Mouse (Mus musculus) embryo, embryonic 11 days (tissue): ENCODE measurements around the gene Nr5a2.

Experiments
- DNase-seq: peaks from one replicate; pipeline ENCODE4 v3.0.0-alpha.2; 2015

Gene Nr5a2

DNA sequence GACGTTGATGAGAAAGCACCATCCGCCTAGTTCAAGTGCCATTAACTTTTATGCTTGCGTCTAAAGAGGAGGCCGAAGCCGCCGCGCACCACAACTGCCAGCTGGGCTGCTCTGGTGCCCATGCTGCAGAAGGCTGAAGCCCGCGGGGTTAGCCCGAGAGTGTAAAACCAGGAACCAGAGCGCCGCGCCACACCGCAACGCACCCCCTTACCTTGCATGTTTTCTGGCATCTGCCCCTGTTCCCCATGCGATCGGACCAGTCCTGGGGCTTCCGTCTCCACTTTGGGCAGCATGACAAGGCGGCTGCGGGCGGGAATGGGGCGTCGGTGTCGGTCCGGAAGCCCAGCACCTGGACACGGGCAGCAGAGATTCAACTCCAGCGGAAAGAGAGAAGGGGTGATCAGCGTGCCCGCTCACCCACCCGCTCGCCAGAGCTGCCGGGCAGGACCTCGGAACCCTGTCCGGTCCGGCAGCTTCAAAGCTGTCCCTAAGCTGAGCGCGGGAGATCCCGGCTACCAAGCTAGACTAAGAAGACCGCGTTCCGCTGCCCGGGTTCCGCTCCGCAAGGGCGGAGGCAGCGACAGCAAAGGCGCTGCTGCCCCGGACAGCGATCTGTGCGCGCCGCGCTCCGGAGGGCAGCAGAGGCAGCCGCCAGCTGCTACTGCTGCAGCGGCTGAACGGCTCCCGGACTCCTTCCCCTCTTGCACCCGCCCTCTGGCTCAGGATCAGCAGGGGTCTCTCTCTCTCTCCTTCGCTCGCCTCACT lies 11.6 kb downstream of the Nr5a2 start:
- DNase-seq: peak; percentile 85

DNA sequence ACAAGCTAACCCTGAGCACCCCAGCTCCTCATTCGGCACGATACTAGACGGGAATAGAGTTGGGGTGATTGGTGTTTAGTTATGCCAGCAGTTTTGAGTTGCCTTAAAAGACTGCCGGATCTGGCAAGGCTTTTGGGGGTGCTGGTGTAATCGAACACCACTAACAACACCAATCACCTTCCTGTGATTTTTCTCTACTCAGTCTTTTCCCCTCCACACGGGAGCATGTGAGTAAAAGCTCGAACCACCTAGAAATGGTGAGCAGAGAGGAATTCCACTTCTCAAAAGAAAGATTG lies 12.2 kb downstream of the Nr5a2 start:
- no peak for DNase-seq

DNA sequence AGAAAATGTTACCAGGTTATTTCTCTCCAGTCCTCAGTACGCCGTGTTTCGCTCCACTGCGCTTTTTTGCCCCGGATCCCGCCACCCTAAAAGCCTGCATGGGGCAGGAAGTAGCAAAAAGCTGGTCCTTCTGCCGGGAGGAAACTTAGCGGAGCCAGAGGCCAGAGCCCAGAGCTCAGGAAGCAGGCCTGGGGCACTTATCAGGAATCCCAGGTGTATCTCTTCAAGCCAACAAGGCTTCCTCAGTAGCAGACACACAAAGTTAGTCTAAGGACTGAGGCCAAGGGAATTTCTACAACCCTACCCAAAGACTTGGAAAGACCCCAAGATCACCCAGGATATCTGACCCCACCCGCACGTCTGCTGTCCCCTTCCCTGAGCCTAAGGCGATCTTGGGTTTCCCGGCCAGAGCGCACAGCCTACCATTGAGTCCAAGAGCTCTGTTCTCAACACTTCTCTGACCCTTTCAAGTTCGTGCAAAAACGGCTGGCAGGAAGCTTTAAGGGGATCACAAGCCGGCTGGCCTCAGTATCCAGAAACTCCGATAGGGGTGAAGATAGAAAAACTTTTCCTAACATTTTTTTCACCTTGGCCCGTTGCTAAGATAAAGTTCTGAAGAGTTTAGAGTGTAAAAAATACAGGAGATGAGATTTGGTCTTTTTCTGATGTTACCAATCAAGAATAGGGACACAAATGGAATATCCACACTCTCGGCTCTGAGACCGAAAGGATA lies 12.7 kb downstream of the Nr5a2 start:
- DNase-seq: peak; percentile 54

DNA sequence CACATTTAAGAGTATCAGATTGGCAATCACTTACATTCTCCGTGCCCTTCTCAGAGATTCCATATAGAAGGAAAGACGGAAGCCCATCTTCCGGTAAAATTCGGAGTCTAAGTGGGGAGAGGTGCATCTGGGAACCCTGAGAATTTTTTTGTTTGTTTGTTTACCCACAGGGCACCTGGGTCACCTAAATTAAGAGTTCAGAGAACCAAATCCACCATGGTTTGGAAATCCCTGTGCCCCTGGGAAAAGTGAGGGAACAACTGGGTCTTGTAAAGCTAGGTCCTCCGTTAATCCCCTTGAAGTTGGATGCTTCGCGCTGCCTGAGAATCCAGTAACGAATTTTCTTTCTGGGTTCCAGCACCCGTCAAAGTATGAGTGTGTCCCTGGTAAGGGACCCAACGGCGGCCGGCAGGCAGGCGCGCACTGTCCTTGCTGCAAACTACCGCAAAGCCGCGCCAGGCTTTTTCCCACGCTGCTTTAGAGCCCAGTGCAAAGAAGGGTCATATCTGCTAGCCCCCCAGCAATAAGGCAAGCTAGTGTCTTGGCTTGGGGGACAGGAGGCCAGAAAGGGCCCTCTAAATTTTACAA lies 13.3 kb downstream of the Nr5a2 start:
- peak; percentile 59 for DNase-seq

DNA sequence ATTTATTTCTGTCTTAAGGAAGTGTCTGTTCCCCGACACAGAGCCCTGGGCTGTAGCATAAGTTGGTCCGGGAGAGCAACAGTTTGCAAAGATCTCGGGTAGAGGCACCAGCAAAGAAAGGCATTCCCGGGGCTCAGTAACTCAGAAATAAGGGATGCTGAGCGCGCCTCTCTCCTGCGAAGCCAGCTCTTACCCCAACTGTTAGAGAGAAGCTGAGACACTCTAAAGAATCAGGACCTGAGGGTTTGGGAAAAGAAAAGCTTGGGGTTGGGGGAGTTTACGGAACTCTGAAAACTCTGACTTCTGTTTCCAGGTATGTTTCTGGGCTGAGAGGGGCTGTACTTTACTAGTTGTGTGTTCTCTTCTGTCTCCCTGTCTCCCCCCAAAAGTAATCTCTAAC lies 13.8 kb downstream of the Nr5a2 start:
- DNase-seq: peak; percentile 45

DNA sequence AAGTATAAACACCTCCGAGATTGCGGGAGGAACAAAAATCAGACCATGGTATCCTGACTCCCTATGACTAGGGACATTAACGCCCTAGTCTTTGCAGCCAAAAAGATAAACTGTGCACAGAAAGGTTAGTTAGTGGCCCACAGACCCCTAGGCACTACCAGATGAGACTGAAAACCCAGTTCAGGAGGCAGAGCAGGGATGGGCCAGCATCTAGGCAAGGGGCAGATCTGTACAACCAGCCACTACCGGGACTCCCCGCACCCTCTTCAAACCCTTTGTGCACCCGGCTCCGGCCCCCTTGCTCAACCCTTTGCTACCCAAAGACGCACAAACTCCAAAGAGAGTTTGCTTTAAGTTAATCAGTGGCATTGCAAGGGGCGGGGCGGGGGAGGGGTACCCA lies 14.4 kb downstream of the Nr5a2 start:
- DNase-seq: peak; percentile 35

DNA sequence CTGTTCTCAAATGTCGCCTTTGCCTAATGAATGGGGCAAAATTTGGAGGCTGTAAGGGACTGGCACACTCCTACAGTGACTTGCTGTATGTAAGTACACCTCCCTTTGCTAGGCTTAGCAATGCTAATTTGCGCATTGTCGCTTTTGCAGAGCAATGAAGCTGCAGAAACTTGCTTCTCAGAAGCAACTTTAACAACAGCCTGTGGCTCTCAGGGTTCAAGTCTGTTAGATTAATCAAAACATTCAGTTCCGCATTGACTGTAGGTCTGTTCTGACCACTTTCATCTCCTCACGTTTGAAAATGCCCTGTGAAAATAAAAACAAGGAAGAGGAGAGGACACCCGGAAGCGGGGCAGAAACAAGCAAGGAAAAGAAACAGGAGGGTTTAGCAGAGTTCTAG lies 14.8 kb downstream of the Nr5a2 start:
- peak; percentile 53 for DNase-seq

DNA sequence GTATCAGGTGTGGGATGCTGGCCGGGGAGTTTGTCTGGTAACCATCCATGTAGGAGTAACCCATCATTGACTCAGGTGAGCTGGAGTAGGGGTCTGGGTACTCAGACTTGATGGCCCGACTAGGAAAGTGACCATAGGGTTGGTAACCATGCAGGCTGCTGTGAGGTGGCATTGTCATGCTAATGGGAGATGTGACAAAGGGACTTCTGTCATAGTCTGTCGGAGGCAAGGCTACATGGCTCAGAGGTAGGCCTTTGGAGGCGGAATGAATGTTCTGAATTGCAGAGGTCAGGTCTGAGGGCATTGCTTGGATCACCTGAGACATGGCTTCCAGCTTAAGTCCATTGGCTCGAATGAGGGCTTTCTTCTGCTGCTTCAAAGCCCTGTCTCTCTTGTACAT lies 19.6 kb downstream of the Nr5a2 start:
- DNase-seq: no peak

DNA sequence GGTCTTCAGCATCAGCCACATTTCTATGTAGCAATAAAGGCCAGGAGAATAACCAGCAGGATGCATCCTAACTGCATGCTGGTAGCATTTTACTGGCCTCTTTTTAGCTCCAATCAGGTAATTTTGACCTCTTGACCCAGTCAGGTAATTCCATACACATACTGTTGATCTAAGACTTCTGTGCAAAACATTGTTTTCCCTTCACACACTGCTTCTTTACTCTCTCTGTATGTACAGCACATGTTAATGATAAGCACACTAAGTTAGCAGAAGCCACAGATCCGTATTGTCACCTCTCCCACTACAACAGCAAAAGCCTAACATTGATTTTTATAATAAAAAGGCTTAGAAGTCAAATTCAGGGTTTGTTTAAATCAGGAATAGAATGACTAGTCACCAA lies 21.0 kb downstream of the Nr5a2 start:
- DNase-seq: no peak

DNA sequence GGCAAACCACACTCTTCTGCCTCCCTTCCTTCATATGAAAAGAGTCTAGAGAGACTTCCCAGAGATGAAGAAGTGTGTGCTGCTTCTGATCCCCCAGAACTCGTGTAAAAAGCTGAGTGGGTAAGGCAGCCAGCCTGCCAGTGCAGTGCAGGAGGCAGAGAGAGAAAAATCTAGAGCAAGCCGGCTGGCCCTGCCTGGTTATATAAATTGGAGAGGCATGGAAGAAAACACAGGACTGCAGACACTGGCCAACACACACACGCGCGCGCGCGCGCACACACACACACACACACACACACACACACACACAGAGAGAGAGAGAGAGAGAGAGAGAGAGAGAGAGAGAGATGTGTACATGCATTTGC lies 24.3 kb downstream of the Nr5a2 start:
- no peak for DNase-seq

DNA sequence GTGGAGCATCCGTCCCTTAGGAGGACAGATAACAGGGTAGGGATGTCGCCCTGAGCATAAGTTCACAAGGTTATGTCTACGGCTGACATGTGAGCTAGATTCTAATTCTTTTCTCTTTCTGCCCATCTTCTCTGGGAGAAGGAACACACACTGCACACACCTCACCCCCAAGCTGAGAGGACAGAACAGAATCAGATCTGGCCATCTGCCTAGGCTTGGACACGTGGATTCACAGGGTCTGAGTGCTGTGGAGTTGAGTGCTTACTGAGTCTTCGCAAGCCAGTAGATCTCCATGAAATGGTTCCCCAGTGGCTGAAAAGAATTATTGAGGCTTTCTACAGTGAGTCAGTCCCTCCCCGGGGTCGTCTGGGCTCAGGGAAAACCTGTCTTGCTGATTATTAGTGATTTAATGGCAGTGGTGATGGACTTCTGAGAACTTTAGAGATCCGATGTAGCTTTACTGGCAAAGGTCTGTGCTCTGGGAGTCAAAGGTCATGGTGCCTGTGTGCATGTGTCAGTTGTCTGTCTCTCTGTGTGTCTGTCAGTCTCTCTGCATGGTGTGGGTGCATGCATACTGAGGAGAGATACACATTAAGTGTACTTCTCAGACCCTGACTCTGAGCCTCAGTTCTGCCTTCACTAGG lies 24.8 kb downstream of the Nr5a2 start:
- no peak for DNase-seq

DNA sequence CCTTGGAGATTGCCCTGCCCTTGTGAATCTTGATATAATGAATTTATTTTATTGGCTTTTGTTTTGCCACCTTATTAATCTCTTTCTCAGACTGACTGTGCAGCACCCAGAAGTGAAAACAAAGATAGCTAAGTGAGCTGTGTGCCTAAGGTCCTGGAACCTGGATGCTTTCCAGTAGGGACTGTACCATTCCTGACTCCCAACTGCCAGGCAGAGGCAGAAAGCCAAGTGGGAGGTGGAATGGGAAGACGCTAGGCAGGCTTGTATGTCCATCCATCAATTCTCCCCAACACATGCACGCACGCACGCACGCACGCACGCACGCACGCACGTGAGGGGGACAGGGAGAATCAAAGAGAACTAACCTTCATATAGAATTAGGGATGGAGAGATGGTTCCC lies 26.2 kb downstream of the Nr5a2 start:
- no peak for DNase-seq

DNA sequence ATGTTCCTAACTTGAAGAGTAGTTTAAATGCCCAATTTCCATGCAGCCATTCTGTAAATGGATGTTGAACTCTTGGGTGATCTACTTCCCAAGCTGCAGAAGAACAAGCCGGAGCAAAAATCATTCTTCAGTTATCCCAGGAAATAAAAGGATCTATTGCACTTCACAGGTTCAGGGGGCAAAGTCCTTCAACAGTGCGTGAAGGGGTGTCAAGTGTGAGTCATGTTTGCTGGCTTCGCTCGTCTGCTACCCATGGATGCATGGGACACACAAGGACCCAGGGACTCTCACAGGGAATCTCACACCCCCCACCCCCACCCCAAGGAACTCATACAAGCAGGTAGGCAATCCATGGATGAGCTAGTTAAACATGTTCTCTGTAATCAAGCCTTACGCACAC lies 29.2 kb downstream of the Nr5a2 start:
- DNase-seq: no peak

DNA sequence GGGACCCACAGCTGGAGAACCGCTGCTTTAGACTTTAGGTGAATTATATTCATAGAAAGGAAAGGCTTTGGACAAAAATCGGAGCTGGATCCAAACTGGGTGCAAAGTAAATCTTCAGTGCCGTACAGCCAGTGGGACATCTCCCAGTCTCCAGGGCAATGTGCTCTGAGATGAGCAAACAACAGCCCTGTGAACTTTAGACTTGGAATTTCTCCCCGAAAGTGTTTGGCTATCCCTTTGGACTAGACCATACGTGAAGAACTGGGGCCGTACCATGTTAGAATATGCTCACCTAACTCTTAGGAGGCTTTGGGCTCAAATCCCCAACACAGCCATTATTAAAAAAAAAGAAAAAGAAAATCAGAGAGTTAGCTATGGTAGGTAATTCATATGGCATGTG lies 30.5 kb downstream of the Nr5a2 start:
- DNase-seq: no peak

DNA sequence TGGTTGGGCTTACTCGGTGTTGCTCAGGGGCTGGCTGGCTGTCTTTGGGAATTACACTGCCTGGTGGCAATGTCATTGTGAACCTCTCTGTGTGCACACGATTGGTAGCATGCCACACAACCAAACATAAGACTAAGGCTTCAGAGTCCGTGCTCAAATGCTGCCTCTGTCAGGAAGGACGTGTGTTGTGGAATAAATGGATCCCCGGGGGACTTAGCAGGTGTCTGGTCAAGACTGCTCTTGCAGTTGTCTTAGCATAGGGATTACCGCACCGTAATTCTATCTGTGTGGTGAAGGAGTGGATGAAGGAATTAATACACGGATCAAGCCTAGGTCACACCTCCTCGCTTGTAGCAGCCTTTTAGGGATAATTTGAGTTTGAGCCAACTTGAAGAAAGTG lies 32.8 kb downstream of the Nr5a2 start:
- DNase-seq: no peak

DNA sequence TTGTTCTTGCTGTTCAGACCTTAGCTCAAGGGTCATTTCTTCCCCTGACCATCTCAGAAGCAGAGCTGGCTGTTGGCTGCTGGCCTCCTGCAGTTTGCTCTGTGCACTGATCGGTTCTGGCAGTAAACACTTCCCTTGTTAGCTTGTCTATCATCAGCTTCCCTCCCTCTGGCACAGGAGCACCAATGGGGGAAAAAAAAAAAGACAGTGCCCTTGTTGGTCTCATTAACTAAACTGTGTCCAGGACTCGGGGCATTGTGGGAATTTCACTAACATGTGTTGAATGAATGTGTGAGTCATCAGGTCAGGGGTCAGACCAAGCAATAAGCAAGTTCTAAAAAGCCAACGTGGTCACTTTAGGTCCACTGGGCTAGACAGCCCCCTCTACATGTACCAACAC lies 34.2 kb downstream of the Nr5a2 start:
- no peak for DNase-seq

DNA sequence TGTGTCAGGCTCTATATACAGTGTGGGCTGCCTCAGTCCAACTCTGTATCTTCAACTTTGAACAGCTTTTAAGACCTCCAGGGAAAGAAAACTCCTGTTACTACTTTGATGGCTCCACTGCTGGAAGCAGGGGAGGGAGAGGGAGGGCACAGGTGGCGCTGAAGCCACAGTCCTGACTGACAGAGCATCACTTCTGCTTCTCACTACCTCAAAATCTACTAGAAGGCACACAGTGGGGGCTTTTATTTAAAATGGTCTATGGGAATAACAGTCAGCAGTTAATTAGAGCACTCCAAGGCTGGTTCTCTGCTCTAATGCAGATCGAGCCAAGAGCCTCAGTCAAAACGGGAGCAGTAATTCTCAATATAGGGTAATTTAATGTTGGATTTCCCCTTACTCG lies 40.2 kb downstream of the Nr5a2 start:
- no peak for DNase-seq

DNA sequence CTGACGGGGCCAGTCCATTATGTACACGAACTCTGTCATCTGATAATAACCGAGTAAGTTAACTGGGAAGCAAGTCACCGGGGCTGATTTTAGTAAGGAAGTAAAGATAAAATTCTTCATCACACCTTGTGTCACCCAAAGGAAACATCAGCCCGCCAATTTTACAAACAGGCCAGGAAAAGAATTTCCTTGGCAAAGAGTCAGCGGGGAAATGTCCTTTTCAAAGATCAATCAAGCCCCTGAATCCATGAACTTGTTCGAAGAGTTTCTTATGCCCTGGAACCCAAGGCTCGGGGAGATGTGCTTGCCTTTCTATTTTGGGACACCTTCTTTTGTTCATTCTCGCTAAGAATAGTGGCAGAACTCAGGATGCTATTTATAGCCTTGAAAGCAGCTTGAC lies 41.5 kb downstream of the Nr5a2 start:
- DNase-seq: no peak

DNA sequence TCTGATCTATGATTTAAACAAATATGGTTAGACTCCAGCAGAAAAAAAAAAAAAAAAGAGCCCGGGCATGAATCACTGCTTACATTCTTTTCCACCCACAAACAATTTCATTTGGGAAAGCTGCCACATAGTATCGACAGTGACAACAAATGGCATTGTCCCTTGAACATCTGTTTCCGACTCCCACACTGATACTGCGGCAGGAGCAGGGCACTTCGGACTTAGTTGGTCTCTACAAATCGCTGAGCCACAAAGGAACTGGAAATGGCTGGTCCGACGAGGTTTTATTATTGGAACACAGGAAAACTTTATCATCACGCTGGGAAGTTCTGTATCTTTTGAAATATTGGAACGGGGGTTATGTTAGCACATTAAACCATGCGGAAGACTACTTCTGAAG lies 44.8 kb downstream of the Nr5a2 start:
- DNase-seq: no peak

DNA sequence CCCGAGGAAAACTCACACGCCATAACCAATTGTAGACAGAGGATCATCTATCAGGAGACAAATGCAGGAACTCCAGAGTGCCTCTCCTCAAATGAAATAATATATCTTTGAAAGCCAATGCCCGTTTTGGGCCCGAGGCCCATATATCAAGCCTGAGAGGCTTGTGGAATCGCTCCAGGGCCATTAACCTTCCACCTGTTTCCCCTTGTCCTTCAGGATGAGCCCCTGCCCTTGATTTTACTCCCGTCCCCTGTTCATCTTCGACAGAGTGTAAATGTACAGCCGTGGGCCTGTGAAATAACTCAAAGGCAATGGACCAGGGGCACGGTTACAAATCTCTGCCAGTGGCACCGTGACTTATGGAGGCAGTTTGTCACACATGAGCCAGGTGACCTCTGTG lies 48.3 kb downstream of the Nr5a2 start:
- no peak for DNase-seq

DNA sequence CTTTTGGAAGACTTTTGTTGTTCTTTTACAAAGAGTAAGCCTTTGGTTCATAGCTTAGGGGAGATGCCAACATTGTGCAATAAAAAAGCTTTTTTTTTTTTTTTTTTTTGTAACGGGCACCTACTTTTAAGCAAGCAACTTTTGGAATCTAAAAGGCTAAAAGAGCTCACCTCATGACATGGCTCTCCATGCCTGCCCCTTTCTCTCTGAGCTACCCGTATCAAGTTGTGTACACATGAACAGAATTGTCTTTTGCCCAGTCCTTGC lies 48.7 kb downstream of the Nr5a2 start:
- DNase-seq: no peak

DNA sequence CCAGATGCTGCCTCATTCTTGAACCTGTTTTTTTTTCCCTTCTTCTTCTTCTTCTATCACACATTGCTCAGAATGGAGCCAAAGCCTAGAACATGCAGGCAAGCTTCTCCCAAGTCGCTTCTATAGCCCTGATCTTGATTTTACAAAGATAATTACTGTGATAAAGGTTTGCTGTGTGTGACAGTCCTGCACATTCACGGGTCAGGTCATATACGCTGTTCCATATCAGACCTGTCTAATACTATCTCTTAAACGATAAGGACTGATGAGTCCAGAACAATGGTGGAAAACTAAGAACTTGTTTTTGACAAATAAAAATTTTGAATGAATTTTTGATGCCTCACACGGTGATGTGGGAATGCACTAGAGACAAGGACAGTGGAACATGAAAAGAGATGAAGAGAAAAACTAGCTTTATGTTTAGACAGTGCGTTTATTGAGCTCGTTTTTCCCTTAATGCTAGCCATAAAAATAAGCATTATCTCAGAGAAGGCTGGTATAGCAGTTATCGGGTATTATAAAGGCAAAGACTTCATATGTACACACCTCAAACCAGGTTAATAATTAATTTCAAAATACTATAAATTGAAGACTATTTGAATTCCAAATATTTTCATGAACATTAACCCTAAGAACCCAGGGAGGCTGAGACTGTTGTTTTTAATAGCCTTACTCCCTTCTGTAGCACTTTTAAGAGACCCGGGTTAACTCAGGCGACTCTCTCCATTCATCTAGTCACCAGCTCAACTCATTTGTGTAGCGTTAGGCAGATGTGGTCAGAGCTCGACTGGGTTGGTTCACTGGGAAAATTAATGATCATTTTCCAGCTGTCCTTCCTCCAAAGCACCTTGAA lies 49.3 kb downstream of the Nr5a2 start:
- no peak for DNase-seq

DNA sequence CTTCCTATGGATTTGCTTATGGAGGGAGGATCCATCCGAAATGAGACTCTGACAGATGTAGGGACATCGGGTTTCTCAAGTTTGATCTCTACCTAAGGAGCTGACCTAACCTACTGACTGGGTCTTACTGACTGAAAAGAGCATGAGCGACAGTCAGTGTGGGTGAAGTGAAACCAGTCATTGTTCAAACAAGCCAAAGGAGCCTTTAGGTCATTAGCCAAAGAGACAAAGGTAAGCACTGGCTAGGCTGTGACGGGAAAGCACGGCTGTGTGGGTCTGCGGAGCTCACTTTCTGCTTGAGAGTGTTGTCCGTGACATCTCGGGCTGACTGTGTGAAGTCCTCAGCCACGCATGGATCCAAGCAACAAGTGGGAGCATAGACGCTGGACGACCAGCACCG lies 50.1 kb downstream of the Nr5a2 start:
- DNase-seq: no peak
